ENCODE assay signal across 25 mouse cellular contexts in the genomic region with DNA sequence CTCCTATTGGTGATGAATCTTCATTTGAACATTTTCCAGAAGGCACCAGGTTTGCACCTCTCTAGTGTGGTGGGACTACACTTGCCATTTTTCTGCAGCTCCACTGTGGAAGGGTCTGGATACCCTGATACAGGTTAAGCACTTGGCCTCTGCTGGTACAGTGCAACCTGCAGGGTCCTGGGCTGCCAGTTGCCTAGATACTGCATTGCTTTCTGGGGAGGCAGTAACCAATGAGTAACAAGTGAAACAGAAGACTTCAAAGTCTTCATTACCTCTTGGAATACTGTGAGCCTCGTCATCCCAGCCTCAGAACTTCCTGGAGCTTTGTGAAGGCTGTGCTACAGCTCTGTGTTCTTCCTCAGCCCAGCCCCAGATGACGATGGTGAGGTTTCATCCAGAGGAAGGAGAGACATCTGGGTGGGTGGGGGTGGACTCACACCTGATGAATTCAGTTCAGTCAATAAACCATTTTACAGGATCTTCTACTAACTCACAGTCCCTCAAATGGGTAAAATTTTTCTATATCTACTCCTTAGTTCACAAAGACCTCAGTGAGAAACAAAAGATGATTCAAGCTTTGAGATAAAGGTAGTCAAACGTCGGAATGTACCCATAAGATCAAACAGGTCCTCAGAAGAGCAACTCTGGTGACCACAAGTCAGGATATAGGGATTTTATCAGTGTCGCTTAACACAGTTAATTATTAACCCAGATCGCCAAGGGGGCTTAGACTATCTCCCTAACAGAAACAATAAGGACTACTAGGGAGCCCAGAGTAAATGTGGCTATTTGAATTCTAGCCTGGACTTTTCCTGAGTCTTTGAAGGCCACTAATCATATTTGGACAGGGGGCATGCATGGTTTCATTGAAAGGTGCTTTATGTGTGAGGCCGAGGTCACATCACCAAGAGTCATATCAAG.
DNase-seq lines count a peak whose midpoint lies in the region; ATAC-seq and TF ChIP-seq lines count a peak whose summit lies in the region.
"Had no signal": no experiment of that assay in that cellular context is flagged by ENCODE, and none has a peak within 500 bp of the region (broad histone marks: within the 10 kb centered on the region; RNA-seq: fewer than 3 reads in every experiment).

No protein-coding gene starts in this region.

- intact Hi-C loops in heart, postnatal 10 days (cut with DNase I), result loop anchor here (2.0 to 5.0 kb wide), 2 partner anchors 44 to 93 kb away; a partner anchor contains a TSS

- H3K4me1 ChIP-seq in heart, embryonic 11.5 days (ENCODE audit: control insufficient read depth, insufficient read depth, low read length), result no peaks in the 10 kb centered on the region
- H3K4me1 ChIP-seq in lung, embryonic 14.5 days (ENCODE audit: insufficient read depth), result no peaks in the 10 kb centered on the region
- H3K4me1 ChIP-seq in stomach, embryonic 15.5 days, result no peaks in the 10 kb centered on the region
- H3K4me1 ChIP-seq: heart, embryonic 10.5 days; hindbrain, embryonic 10.5 days; hindbrain, embryonic 13.5 days had no signal

- TF ChIP-seq CTCF in lung, embryonic 14.5 days (IDR thresholded peaks at IDR 0.05; ENCODE audit: low read depth), result no peak

- H3K27me3 ChIP-seq in heart, embryonic 11.5 days (ENCODE audit: control insufficient read depth, insufficient read depth, low read length), result no peaks in the 10 kb centered on the region
- H3K27me3 ChIP-seq in lung, embryonic 14.5 days (ENCODE audit: insufficient read depth, low read length), result no peaks in the 10 kb centered on the region
- H3K27me3 ChIP-seq in stomach, embryonic 15.5 days (replicated peaks), result no peaks in the 10 kb centered on the region
- H3K27me3 ChIP-seq: embryonic facial prominence, embryonic 12.5 days; embryonic facial prominence, embryonic 15.5 days; hindbrain, embryonic 13.5 days had no signal

- ATAC-seq in heart, embryonic 11.5 days (replicated peaks; ENCODE audit: insufficient number of reproducible peaks, low FRiP score, low TSS enrichment), result no peak
- no peak for ATAC-seq in lung, embryonic 14.5 days (ENCODE audit: insufficient read depth)
- ATAC-seq in stomach, embryonic 15.5 days (ENCODE audit: insufficient read depth, low FRiP score, low read depth), result peak; percentile 69
- ATAC-seq: forebrain, embryonic 14.5 days; forebrain, postnatal 0 days; hindbrain, embryonic 16.5 days had no signal

- no peaks in the 10 kb centered on the region for H3K9me3 ChIP-seq in heart, embryonic 11.5 days (replicated peaks; ENCODE audit: control insufficient read depth, low read length)
- H3K9me3 ChIP-seq in lung, embryonic 14.5 days (ENCODE audit: low read depth, low read length), result no peaks in the 10 kb centered on the region
- no peaks in the 10 kb centered on the region for H3K9me3 ChIP-seq in stomach, embryonic 15.5 days
- H3K9me3 ChIP-seq: embryonic facial prominence, embryonic 12.5 days; embryonic facial prominence, embryonic 15.5 days; heart, embryonic 10.5 days; hindbrain, embryonic 10.5 days; hindbrain, embryonic 13.5 days had no signal

- peak; percentile 66 for DNase-seq in heart, adult 11 months
- no peak for DNase-seq in lung, embryonic 14.5 days
- DNase-seq in lung, postnatal 14 days, result no peak
- peak; percentile 36 for DNase-seq in R1 (ENCODE audit: low read depth, low spot score)
- DNase-seq in kidney, adult 8-10 months, result no peak
- DNase-seq in heart, postnatal 10 days, result no peak
- DNase-seq: adrenal gland, postnatal 10 days; adrenal gland, postnatal 36 days; cerebellum, adult 18-20 months; cerebellum, adult 9-10 months; cerebellum, postnatal 25 days; forebrain, postnatal 0 days; gastrocnemius, adult 2 months; gastrocnemius, postnatal 14 days; heart, adult 2 months; heart, postnatal 36 days had no signal

- no peak overlapping the region for H3K4me2 ChIP-seq in heart, embryonic 11.5 days
- H3K4me2 ChIP-seq in lung, embryonic 14.5 days, result no peak overlapping the region
- H3K4me2 ChIP-seq in stomach, embryonic 15.5 days, result no peak overlapping the region
- H3K4me2 ChIP-seq: embryonic facial prominence, embryonic 12.5 days; embryonic facial prominence, embryonic 15.5 days; hindbrain, embryonic 13.5 days had no signal

- no peak overlapping the region for H3K27ac ChIP-seq in heart, embryonic 11.5 days (ENCODE audit: low read depth, low read length)
- peak overlapping the region; percentile 24; the same call in 1 of the 2 replicates for H3K27ac ChIP-seq in lung, embryonic 14.5 days (ENCODE audit: low read depth)
- no peak overlapping the region for H3K27ac ChIP-seq in stomach, embryonic 15.5 days
- H3K27ac ChIP-seq: embryonic facial prominence, embryonic 12.5 days; embryonic facial prominence, embryonic 15.5 days; gastrocnemius, adult 2 months; heart, adult 2 months; heart, embryonic 10.5 days; hindbrain, embryonic 10.5 days; hindbrain, embryonic 13.5 days had no signal

- H3K36me3 ChIP-seq in heart, embryonic 11.5 days (ENCODE audit: control insufficient read depth, insufficient read depth, low read length), result no peaks in the 10 kb centered on the region
- H3K36me3 ChIP-seq in lung, embryonic 14.5 days (ENCODE audit: insufficient read depth), result no peaks in the 10 kb centered on the region
- no peaks in the 10 kb centered on the region for H3K36me3 ChIP-seq in stomach, embryonic 15.5 days
- H3K36me3 ChIP-seq: embryonic facial prominence, embryonic 12.5 days; embryonic facial prominence, embryonic 15.5 days; heart, embryonic 10.5 days; hindbrain, embryonic 10.5 days; hindbrain, embryonic 13.5 days had no signal

- no peak overlapping the region for H3K9ac ChIP-seq in heart, embryonic 11.5 days (ENCODE audit: low read depth, low read length)
- no peak overlapping the region for H3K9ac ChIP-seq in lung, embryonic 14.5 days
- H3K9ac ChIP-seq in stomach, embryonic 15.5 days, result no peak overlapping the region
- H3K9ac ChIP-seq: embryonic facial prominence, embryonic 12.5 days; embryonic facial prominence, embryonic 15.5 days; forebrain, postnatal 0 days; hindbrain, embryonic 13.5 days had no signal

- 60% methylated on average over 7 of the region's 7 CpGs for WGBS in heart, embryonic 11.5 days (ENCODE audit: insufficient replicate concordance)
- WGBS in lung, embryonic 14.5 days, result 55% methylated on average over 7 of the region's 7 CpGs
- WGBS in stomach, embryonic 15.5 days, result 53% methylated on average over 7 of the region's 7 CpGs

- no peak overlapping the region for H3K4me3 ChIP-seq in heart, embryonic 11.5 days (ENCODE audit: low read depth, low read length)
- H3K4me3 ChIP-seq in lung, embryonic 14.5 days (ENCODE audit: low read depth, low read length), result no peak overlapping the region
- H3K4me3 ChIP-seq in stomach, embryonic 15.5 days (replicated peaks), result no peak overlapping the region
- H3K4me3 ChIP-seq: embryonic facial prominence, embryonic 12.5 days; embryonic facial prominence, embryonic 15.5 days; gastrocnemius, adult 2 months; heart, adult 2 months; heart, embryonic 10.5 days; hindbrain, embryonic 10.5 days; hindbrain, embryonic 13.5 days had no signal

Comparison
In these comparisons a context has a peak if more than half of its experiments do, and no peak if none do; other contexts are left out.
1. DNase-seq: peak in heart, adult 11 months (single experiment) and R1 (single experiment); none in lung, embryonic 14.5 days (single experiment), lung, postnatal 14 days (single experiment), kidney, adult 8-10 months (0 of 2) and heart, postnatal 10 days (0 of 2).